Mouse (Mus musculus) lung, postnatal 4 days (tissue): ENCODE data around the gene Smad3.

ENCODE experiments used
- DNase-seq, 2 experiments: peaks; one replicate each; pipeline ENCODE4 v3.0.0; 2021

Smad3 gene

GRCm38 (mm10) chr9:63771676-63772075 is 13.9 kb upstream of the Smad3 start:
- peak in 1 of 2 experiments; percentile 33 for DNase-seq

- no peak for DNase-seq
Measured at GRCm38 (mm10) chr9:63761367-63762094, 3.7 kb upstream of the Smad3 start.

GRCm38 (mm10) chr9:63760783-63761182 is 3.0 kb upstream of the Smad3 start:
- DNase-seq, result no peak

DNA sequence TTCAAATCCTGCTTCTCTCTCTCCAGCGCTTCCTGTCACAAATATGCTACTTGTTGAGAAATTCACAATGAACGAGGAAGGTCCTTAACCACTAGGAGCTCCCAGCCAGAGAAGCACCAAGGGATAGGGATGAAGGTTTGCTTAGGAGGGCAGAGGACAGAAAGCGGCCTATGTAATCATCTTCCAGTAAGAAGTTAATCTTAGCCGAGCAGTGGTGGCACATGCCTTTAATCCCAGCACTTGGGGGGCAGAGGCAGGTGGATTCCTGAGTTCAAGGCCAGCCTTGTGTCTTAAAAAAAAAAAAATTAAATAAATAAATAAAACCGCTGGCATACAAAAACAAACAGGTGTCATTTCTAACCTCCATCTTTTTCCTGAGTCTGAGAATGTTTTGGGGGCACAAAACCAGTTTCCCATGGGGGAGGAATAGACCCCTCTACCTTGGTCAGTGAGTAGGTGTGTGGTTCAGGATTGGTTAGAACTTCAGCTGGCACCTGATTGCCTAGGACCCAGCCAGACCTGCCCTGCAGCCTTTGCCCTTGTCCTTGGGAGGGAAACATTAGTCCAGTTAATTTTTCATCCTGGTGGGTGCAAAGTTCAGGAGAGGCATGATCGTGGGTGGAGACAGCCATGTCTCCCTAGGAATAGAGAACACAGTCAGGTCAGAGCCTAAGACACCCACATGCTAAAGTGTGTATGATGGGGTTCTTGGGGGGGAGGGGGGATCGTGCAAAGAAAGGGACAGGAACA is 2.4 kb upstream of the Smad3 start:
- DNase-seq, result no peak

DNA sequence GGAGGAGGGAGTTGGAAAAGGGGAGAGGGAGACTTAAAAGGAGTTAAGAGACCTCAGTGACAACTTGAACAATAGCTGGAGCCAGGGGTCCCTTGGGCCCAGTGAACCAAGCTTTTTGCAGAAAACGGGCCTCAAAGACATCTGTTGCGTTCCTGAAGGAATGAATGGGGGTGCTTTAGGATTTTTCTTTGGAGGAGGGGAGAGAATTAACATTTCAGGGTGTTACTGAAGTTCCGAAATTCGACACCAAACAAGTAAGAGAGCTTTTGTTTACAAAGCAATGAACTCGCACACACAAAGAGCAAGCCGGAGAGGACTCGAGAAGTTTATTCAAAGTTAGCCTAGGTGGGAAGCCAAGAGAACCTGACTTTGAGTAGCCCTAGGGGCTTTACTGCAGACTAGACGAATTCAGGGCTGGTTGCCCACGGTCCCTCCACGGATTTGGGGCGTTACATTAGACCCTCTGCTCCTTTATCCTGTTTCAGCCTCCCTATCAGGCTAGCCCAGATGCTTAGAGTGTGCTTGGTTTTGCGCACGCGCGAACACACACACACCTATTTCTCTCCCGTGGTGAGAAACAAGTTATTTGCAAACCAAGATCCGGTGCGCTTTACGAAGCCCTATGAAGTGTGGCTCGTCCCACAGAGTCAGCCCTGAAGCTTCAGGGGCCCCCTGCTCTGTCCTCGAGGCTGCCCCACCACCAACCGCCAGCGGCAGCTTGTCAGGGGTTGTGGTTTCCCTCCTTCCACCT is 1.0 kb upstream of the Smad3 start:
- DNase-seq, result peak in 1 of 2 experiments; percentile 50

GRCm38 (mm10) chr9:63757462-63757772 is 377 bp downstream of the Smad3 start:
- no peak for DNase-seq

DNA sequence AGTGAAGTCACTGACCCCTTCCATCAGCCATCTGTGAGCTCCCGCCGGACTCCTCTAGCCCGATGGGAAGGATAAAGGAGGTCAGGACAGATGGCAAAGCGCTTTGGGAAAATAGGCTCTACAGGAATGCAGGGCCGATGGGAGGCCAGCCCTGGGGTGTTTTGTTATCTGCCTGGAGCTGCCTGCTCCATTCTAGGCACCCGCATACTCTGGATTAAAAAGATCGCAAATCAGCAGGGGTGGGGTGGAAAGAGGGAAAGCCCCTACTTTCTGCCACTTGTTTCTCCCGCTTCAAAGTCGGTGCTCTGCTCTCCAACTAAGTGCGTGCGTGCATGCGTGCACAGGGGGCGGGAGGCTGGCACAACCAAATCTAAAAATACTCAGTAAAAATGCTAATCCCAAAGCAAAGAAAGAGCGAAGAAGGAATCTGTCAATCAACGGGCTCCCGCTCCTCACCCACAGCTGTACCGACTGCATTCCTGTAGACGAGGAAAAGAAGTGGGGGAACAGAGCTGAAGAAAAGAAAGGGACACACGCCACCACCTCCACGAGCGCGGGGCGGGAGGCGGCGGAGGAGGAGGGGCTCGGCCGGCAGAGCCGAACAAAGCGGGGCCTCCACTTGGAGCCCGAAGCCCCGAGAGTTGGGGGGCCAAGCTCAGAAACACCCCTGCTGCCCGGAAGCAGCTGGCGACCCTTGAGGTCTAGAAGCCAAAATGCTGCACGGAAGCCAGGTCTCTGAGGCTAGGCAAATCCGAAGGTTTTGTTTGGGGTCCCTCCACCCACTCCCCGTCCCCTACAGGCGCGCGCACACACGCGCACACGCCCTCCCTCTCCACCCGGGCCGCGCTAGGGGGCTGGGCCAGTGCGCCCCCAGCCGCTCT is 973 bp downstream of the Smad3 start:
- DNase-seq, result peak; percentile 62 to 69

- DNase-seq, result no peak
Measured at GRCm38 (mm10) chr9:63755671-63756543, 1.9 kb downstream of the Smad3 start.

DNA sequence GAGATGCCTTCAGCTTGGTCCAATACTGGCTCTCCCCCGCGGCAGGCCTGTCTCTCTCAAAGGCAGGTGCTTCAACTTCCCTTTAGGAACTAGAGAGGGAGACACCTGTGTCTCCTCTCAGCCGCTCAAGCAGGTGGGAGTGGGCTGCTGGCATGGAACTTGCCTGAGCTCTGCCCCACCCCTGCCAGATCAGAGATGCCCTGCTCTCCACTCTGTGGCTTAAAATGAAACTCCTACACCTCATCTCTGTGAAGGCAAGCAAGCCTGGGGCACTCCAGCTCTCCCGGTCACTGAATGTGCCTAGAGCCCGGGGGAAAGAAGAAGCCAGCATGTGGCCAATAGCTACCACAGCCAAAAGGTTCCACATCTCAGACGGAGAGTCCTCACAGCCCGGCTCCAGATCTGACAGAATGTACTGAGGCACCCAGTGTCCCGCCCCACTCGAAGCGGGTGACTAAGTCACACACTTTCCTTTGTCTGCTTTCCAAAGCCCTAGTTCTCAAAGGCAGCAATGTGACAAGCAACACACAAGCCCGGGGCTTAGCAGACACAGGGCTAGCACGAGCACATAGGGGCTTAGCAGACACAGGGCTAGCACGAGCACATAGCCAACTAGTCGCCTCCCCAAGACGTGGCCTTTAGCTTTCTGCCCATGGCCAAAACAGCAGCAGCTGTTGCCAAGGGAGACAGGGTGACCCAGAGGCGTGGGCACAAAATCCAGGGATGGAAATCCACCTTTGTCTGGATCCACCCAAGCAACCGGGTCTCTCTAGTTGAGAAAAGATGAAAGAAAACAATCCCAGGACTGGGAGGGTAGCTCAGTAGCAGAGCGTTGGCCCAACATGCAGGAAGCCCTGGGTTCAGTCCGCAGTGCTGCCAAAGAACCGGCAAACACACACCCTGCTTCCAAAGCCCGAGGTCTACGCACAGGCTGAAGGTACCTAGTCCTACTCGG is 3.0 kb downstream of the Smad3 start:
- peak; percentile 54 to 63 for DNase-seq

- no peak for DNase-seq
Measured at GRCm38 (mm10) chr9:63754039-63754438, 3.8 kb downstream of the Smad3 start.

DNA sequence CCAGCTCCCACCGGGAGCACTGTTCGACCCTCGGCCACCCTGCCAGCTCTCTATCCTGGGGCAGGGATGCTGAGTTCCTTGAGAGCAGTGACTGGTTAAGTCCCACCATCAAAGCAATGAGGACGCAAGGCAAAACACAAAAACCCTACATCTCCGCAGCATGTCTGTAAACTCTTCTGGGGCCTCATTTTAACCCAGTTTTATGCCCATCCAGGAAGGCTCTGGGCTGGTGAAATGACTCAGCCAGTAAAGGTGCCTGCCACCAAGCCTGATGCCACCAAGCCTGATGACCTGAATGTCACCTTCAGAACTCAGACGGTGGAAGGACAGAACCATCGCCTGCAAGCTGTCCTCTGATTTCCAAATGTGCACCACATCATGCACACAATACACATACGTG is 4.4 kb downstream of the Smad3 start:
- no peak for DNase-seq

DNA sequence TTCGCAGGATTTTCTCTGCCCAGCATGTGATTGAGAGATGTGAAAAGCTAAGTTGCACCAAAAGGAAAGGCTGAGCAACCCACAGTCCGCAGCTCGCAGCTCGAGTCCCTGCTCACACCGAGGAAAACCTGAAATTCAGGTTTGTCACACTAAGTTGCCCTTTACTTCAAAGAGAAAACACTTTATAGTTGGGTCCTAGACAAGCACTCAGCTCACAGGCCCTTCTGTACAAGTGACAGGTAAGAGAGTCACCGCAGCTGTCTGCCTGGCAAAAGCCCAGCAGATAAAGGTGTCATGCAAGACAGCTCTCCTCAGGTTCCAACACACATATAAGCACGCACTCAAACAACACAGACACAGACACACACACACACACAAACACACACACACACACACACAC is 5.2 kb downstream of the Smad3 start:
- peak; percentile 60 to 76 for DNase-seq

DNA sequence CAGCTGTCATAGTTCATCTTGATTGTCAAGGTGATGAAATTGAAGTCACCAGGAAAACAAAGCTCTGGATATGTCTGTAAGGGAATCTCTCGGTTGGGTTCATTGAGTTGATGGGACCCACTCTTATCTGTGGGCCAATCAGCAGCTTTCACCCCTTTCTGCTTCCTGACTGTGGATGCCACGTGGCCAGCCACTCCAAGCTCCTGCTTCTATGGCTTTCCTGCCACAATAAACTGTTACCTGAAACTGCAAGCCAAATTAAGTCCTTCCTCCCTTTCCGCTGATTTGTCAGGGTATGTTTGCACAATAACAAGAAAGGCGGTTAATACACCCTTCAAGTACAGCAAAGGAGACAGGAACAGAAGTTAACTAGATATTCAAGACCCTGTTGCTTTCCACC is 6.5 kb downstream of the Smad3 start:
- no peak for DNase-seq

- no peak for DNase-seq
Measured at GRCm38 (mm10) chr9:63750360-63750974, 7.3 kb downstream of the Smad3 start.

GRCm38 (mm10) chr9:63749296-63749915 is 8.4 kb downstream of the Smad3 start:
- no peak for DNase-seq

- no peak for DNase-seq
Measured at GRCm38 (mm10) chr9:63747645-63748295, 10.0 kb downstream of the Smad3 start.

DNA sequence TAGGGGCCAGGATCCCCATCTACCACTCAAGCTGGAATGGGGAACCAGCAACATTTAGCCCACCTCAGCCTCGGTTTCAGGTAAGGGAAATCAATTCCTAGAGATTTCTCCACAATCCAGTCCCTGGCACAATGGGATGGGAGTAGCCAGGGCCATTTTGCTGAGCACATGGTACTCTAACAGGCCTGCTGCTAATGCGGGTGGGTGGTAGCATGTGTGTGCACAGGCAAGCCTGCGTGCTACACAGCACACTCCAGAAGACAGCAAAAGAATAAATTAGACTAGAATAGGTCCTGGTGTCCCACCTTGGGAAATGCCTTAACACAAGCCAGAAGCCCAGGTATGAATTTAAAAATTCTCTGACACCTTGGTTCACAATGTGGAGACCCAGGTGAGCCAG is 10.8 kb downstream of the Smad3 start:
- DNase-seq, result no peak

- no peak for DNase-seq
Measured at GRCm38 (mm10) chr9:63745821-63746632, 11.8 kb downstream of the Smad3 start.
